Mouse (Mus musculus) C2C12 (cell line): Measurements from ENCODE around the gene Tubb4a.

Experiments used
- CEBPB ChIP-seq: IDR thresholded peaks from one replicate; pipeline ENCODE4 v1.6.1; 2011; ENCODE audit warnings: low read depth, mild to moderate bottlenecking, control low read depth, moderate library complexity
- CTCF ChIP-seq: IDR thresholded peaks from one replicate; pipeline ENCODE4 v1.5.1; 2011; ENCODE audit not compliant: control insufficient read depth, insufficient read depth, insufficient read length
- FOSL1 ChIP-seq: IDR thresholded peaks from one replicate; pipeline ENCODE4 v1.8.0; 2011; ENCODE audit warnings: mild to moderate bottlenecking, low read length; ENCODE audit not compliant: poor library complexity, insufficient read depth, severe bottlenecking
- MAX ChIP-seq: IDR thresholded peaks from one replicate; pipeline ENCODE4 v1.6.1; 2011; ENCODE audit warnings: mild to moderate bottlenecking, control low read depth
- MYOD1 ChIP-seq: IDR thresholded peaks from one replicate; pipeline ENCODE4 v1.6.1; 2011; ENCODE audit warnings: low read depth; ENCODE audit not compliant: control insufficient read depth, insufficient read length
- MYOG ChIP-seq: IDR thresholded peaks from one replicate; pipeline ENCODE4 v1.6.1; 2011; ENCODE audit not compliant: control insufficient read depth, insufficient read length; ENCODE audit errors: extremely low read depth
- USF1 ChIP-seq: IDR thresholded peaks from one replicate; pipeline ENCODE4 v1.6.1; 2011; ENCODE audit warnings: low read depth, mild to moderate bottlenecking, control low read depth, moderate library complexity

GRCm38 (mm10) chr17:57070699-57071098 is 16.9 kb downstream of the Tubb4a start:
- TF ChIP-seq CTCF (no peak), MAX (no peak), FOSL1 (no peak), USF1 (no peak), CEBPB (no peak), MYOD1 (no peak), MYOG (no peak)
